In the genomic region with DNA sequence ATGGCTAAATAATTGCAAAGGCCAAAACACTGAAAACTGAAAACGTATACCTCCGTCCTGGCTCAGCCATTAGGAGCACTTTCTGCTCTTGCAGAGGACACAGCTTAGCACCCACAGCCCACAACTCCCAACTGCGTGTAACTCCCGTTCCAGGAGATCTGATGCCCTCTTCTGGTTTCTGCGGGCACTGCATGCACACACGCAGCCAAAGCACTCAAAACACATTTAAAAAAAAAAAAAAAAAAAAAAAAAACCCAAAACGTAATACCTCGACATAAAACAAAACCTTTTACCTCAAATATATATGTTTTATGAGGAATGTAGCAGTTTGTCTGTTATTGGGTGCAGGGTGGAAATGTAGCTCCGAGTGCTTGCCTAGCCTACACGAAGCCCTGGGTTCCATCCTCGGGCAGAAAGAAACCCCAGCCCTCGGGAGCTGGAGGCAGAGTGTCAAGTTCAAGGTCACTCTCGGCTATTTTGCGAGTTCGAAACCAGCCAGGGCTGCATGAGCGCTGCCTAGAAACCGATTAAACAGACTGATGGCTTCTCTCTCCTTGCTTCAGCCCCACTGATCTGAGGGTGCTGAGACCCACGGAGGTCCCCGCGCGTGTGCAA, we compare ENCODE assay signal across 8 mouse cellular contexts. TPM values are rescaled to one million over a fixed set of nuclear protein-coding genes. Genes with fewer than 3 reads are reported as not detected.
DNase-seq lines count a peak whose midpoint lies in the region; ATAC-seq and TF ChIP-seq lines count a peak whose summit lies in the region.

No protein-coding gene starts in this region.

- ATAC-seq in activated CD4-positive, CD25-positive, alpha-beta regulatory T cell, adult 4 months = peak; percentile 41
- ATAC-seq in inflammation-experienced regulatory T-cells, adult 6 months = peak; percentile 51
- ATAC-seq in megakaryocyte-erythroid progenitor cell, adult 5-6 weeks (replicated peaks; ENCODE audit: low FRiP score, low TSS enrichment, poor library complexity, severe bottlenecking) = peak; percentile 54

- DNase-seq in gastrocnemius, postnatal 10 days = peak; percentile 90
- DNase-seq in left cerebral cortex, postnatal 10 days (ENCODE audit: extremely low spot score in 1 of 2, low spot score in 2 of 2) = peak; percentile 86 to 91
- peak; percentile 84 for DNase-seq in right cerebral cortex, postnatal 25 days
- DNase-seq in urinary bladder, postnatal 4 days (ENCODE audit: low spot score in 2 of 2) = peak; percentile 72 to 90

- peak; percentile 90 for TF ChIP-seq CTCF in cortical plate, adult 2 months (IDR thresholded peaks at IDR 0.05; ENCODE audit: extremely low read depth, insufficient read depth, low read length)

- TF ChIP-seq POLR2A in cortical plate, adult 2 months (IDR thresholded peaks at IDR 0.05; ENCODE audit: extremely low read depth, insufficient read depth, low read length) = no peak

- peak overlapping the region; percentile 43; the same call in 1 of the 2 replicates for H3K27ac ChIP-seq in cortical plate, adult 2 months (ENCODE audit: insufficient read depth, low read length)

- intact Hi-C loops in left cerebral cortex, postnatal 10 days (cut with DNase I) = loop anchor here (2.0 to 5.0 kb wide), 2 partner anchors 515 to 604 kb away; partner anchors contain the start of genes Ctbp2 and Fgfr2

- H3K4me1 ChIP-seq in cortical plate, adult 2 months (ENCODE audit: control insufficient read depth, insufficient read depth, low read length) = peaks cover 2% of the 10 kb centered on the region; the same call in 1 of the 2 replicates

- H3K4me3 ChIP-seq in cortical plate, adult 2 months (ENCODE audit: insufficient read depth, low read length) = peak overlapping the region; percentile 79

RNA-seq across cellular contexts. Expression of gene Edrf1, which starts 0.5 kb away (rescaled TPM):
- polyA plus RNA-seq in activated CD4-positive, CD25-positive, alpha-beta regulatory T cell, adult 4 months (2017; shearing (Covaris generic)) = 10 to 100 TPM; 10.2 to 11.7 TPM
- polyA plus RNA-seq in cortical plate, adult 2 months (2012; rRNA removed) = 20.2 and 22.2 TPM in 2 replicates
- 10 to 100 TPM; 12.1 to 12.9 TPM for total RNA-seq in gastrocnemius, postnatal 10 days (2021)
- 10 to 100 TPM; 11.4 to 17.6 (median 15.3) TPM for polyA plus RNA-seq in inflammation-experienced regulatory T-cells, adult 6 months (2017; shearing (Covaris generic))
- total RNA-seq in left cerebral cortex, postnatal 10 days (2021) = 10 to 100 TPM; 22.6 to 24.6 TPM
- 25.5 and 29.9 TPM in 2 replicates for total RNA-seq in megakaryocyte-erythroid progenitor cell, adult 5-6 weeks (2014; fragmentation: Nextera tagmentation)
- 34.2 and 37.9 TPM in 2 replicates for total RNA-seq in megakaryocyte-erythroid progenitor cell, adult 5-6 weeks (2017)

RNA-seq across cellular contexts. Expression of gene Tex36, which starts 34.9 kb away (rescaled TPM):
- not detected for polyA plus RNA-seq in activated CD4-positive, CD25-positive, alpha-beta regulatory T cell, adult 4 months (2017; shearing (Covaris generic))
- polyA plus RNA-seq in cortical plate, adult 2 months (2012; rRNA removed) = not detected in 2 replicates
- total RNA-seq in gastrocnemius, postnatal 10 days (2021) = not detected
- not detected for polyA plus RNA-seq in inflammation-experienced regulatory T-cells, adult 6 months (2017; shearing (Covaris generic))
- total RNA-seq in left cerebral cortex, postnatal 10 days (2021) = not detected
- not detected in 2 replicates for total RNA-seq in megakaryocyte-erythroid progenitor cell, adult 5-6 weeks (2014; fragmentation: Nextera tagmentation)
- total RNA-seq in megakaryocyte-erythroid progenitor cell, adult 5-6 weeks (2017) = not detected in 2 replicates

RNA-seq across cellular contexts. Expression of gene Mmp21, which starts 43.0 kb away (rescaled TPM):
- under 1 TPM in 1 of 2 experiments, not detected in 1; 0.33 TPM for polyA plus RNA-seq in activated CD4-positive, CD25-positive, alpha-beta regulatory T cell, adult 4 months (2017; shearing (Covaris generic))
- 0.15 and 0.33 TPM in 2 replicates for polyA plus RNA-seq in cortical plate, adult 2 months (2012; rRNA removed)
- not detected for total RNA-seq in gastrocnemius, postnatal 10 days (2021)
- polyA plus RNA-seq in inflammation-experienced regulatory T-cells, adult 6 months (2017; shearing (Covaris generic)) = not detected
- total RNA-seq in left cerebral cortex, postnatal 10 days (2021) = not detected
- not detected in 2 replicates for total RNA-seq in megakaryocyte-erythroid progenitor cell, adult 5-6 weeks (2014; fragmentation: Nextera tagmentation)
- total RNA-seq in megakaryocyte-erythroid progenitor cell, adult 5-6 weeks (2017) = not detected in 2 replicates

Comparison
In these comparisons a context has a peak if more than half of its experiments do, and no peak if none do; other contexts are left out.
1. Peak in every context shown above with its lines: DNase-seq, ATAC-seq, H3K4me3 ChIP-seq and H3K27ac ChIP-seq.